Mouse (Mus musculus): ENCODE measurements around the gene Pcnx3. TPM values are rescaled to one million over a fixed set of nuclear protein-coding genes. Genes with fewer than 3 reads are reported as not detected.

The Pcnx3 gene
- polyA plus RNA-seq, 1 experiment from 2014 or later = 8.9 TPM

- no peak overlapping the region for H3K9ac ChIP-seq
- peaks cover 25% of the 10 kb centered on the region for H3K4me1 ChIP-seq (replicated peaks)
- 87% methylated on average over 8 of the region's 8 CpGs for WGBS
- H3K9me3 ChIP-seq (replicated peaks) = no peaks in the 10 kb centered on the region
- peaks cover 86% of the 10 kb centered on the region for H3K36me3 ChIP-seq
- H3K4me3 ChIP-seq = no peak overlapping the region
- no peaks in the 10 kb centered on the region for H3K27me3 ChIP-seq
- no peak overlapping the region for H3K27ac ChIP-seq
- no peak overlapping the region for H3K4me2 ChIP-seq
- no peak for ATAC-seq (replicated peaks; ENCODE audit: insufficient number of reproducible peaks, insufficient read depth, low FRiP score, low read depth)
Observed at GRCm38 (mm10) chr19:5710581-5710980, 21.9 kb upstream of the Pcnx3 start.

GRCm38 (mm10) chr19:5710068-5710467, 21.4 kb upstream of the Pcnx3 start:
- 93% methylated on average over 6 of the region's 6 CpGs for WGBS
- H3K4me1 ChIP-seq (replicated peaks) = peaks cover 29% of the 10 kb centered on the region
- H3K27me3 ChIP-seq = no peaks in the 10 kb centered on the region
- H3K9me3 ChIP-seq (replicated peaks) = no peaks in the 10 kb centered on the region
- H3K27ac ChIP-seq = no peak overlapping the region
- no peak overlapping the region for H3K4me2 ChIP-seq
- no peak overlapping the region for H3K9ac ChIP-seq
- no peak for ATAC-seq (replicated peaks; ENCODE audit: insufficient number of reproducible peaks, insufficient read depth, low FRiP score, low read depth)
- H3K36me3 ChIP-seq = peaks cover 81% of the 10 kb centered on the region
- no peak overlapping the region for H3K4me3 ChIP-seq

- no peak overlapping the region for H3K4me2 ChIP-seq
- WGBS = 37% methylated on average over 10 of the region's 10 CpGs
- peak overlapping the region; percentile 24; the same call in 1 of the 2 replicates for H3K9ac ChIP-seq
- H3K4me3 ChIP-seq = no peak overlapping the region
- peaks cover 66% of the 10 kb centered on the region for H3K36me3 ChIP-seq
- no peaks in the 10 kb centered on the region for H3K27me3 ChIP-seq
- peak; percentile 58; the same call in 1 of the 2 replicates for ATAC-seq (replicated peaks; ENCODE audit: insufficient number of reproducible peaks, insufficient read depth, low FRiP score, low read depth)
- H3K9me3 ChIP-seq (replicated peaks) = no peaks in the 10 kb centered on the region
- H3K27ac ChIP-seq = peak overlapping the region; percentile 56
- peaks cover 19% of the 10 kb centered on the region for H3K4me1 ChIP-seq (replicated peaks)
Observed at GRCm38 (mm10) chr19:5704801-5705571, 16.3 kb upstream of the Pcnx3 start.

- Histone ChIP-seq H3K4me3 (no peak within 1 kb of the TSS), H3K4me2 (no peak within 1 kb of the TSS), H3K27ac (peak within 1 kb of the TSS; percentile 56), H3K4me1 (replicated peaks) (peaks cover 19% of the 10 kb centered on the region), H3K9ac (peak within 1 kb of the TSS; percentile 24; the same call in 1 of the 2 replicates), H3K9me3 (replicated peaks) (no peaks in the 10 kb centered on the region), H3K27me3 (no peaks in the 10 kb centered on the region), H3K36me3 (peaks cover 62% of the 10 kb centered on the region)
- 0 out of 2 replicates have a peak, but pooled peaks have one; percentile 4 for ATAC-seq (replicated peaks; ENCODE audit: insufficient number of reproducible peaks, insufficient read depth, low FRiP score, low read depth)
- WGBS = 69% methylated on average over 17 of the region's 17 CpGs
Observed at GRCm38 (mm10) chr19:5704163-5704800, 15.6 kb upstream of the Pcnx3 start, which contains the start of gene Kcnk7. Gene Kcnk7, plus strand, starts transcription at chr19:5704367.

- 47% methylated on average over 41 of the region's 41 CpGs for WGBS
- Histone ChIP-seq H3K9ac (no peak overlapping the region), H3K36me3 (peaks cover 71% of the 10 kb centered on the region)
Observed at GRCm38 (mm10) chr19:5695849-5696462, 7.2 kb upstream of the Pcnx3 start.

GRCm38 (mm10) chr19:5693801-5694200, 5.1 kb upstream of the Pcnx3 start:
- peak overlapping the region; percentile 94 for H3K4me3 ChIP-seq
- 0 out of 2 replicates have a peak overlapping the region, but pooled peaks have one; percentile 97 for H3K27ac ChIP-seq
- H3K27me3 ChIP-seq = no peaks in the 10 kb centered on the region
- WGBS = 78% methylated on average over 6 of the region's 6 CpGs
- H3K4me2 ChIP-seq = peak overlapping the region; percentile 98
- H3K9ac ChIP-seq = no peak overlapping the region
- H3K4me1 ChIP-seq (replicated peaks) = peaks cover 46% of the 10 kb centered on the region
- no peak for ATAC-seq (replicated peaks; ENCODE audit: insufficient number of reproducible peaks, insufficient read depth, low FRiP score, low read depth)
- H3K9me3 ChIP-seq (replicated peaks) = no peaks in the 10 kb centered on the region
- peaks cover 54% of the 10 kb centered on the region for H3K36me3 ChIP-seq

More at GRCm38 (mm10) chr19:5695849-5696462, 7.2 kb upstream of the Pcnx3 start:
- no peak overlapping the region; the same call in 1 of the 2 replicates for H3K4me3 ChIP-seq
- no peaks in the 10 kb centered on the region for H3K9me3 ChIP-seq (replicated peaks)
- H3K4me1 ChIP-seq (replicated peaks) = peaks cover 35% of the 10 kb centered on the region
- H3K27me3 ChIP-seq = no peaks in the 10 kb centered on the region
- ATAC-seq (replicated peaks; ENCODE audit: insufficient number of reproducible peaks, insufficient read depth, low FRiP score, low read depth) = no peak
- no peak overlapping the region for H3K27ac ChIP-seq
- peak overlapping the region; percentile 32; the same call in 1 of the 2 replicates for H3K4me2 ChIP-seq

GRCm38 (mm10) chr19:5692913-5693396, 4.2 kb upstream of the Pcnx3 start:
- ATAC-seq (replicated peaks; ENCODE audit: insufficient number of reproducible peaks, insufficient read depth, low FRiP score, low read depth) = no peak
- H3K4me1 ChIP-seq (replicated peaks) = peaks cover 48% of the 10 kb centered on the region
- H3K9ac ChIP-seq = peak overlapping the region; percentile 92
- H3K36me3 ChIP-seq = peaks cover 45% of the 10 kb centered on the region
- no peaks in the 10 kb centered on the region for H3K27me3 ChIP-seq
- H3K9me3 ChIP-seq (replicated peaks) = no peaks in the 10 kb centered on the region
- H3K4me3 ChIP-seq = peak overlapping the region; percentile 94
- peak overlapping the region; percentile 98 for H3K4me2 ChIP-seq
- peak overlapping the region; percentile 97 for H3K27ac ChIP-seq
- 62% methylated on average over 10 of the region's 10 CpGs for WGBS

GRCm38 (mm10) chr19:5692086-5692912, 3.6 kb upstream of the Pcnx3 start:
- H3K4me1 ChIP-seq (replicated peaks) = peaks cover 54% of the 10 kb centered on the region
- peak overlapping the region; percentile 98 for H3K4me2 ChIP-seq
- ATAC-seq (replicated peaks; ENCODE audit: insufficient number of reproducible peaks, insufficient read depth, low FRiP score, low read depth) = peak; percentile 9; the same call in 1 of the 2 replicates
- peak overlapping the region; percentile 94 for H3K4me3 ChIP-seq
- WGBS = 55% methylated on average over 10 of the region's 10 CpGs
- no peaks in the 10 kb centered on the region for H3K27me3 ChIP-seq
- peak overlapping the region; percentile 97 for H3K27ac ChIP-seq
- H3K9me3 ChIP-seq (replicated peaks) = no peaks in the 10 kb centered on the region
- peak overlapping the region; percentile 92 for H3K9ac ChIP-seq
- peaks cover 39% of the 10 kb centered on the region for H3K36me3 ChIP-seq

GRCm38 (mm10) chr19:5691601-5692000, 2.9 kb upstream of the Pcnx3 start:
- Histone ChIP-seq H3K4me3 (peak overlapping the region; percentile 94), H3K9me3 (replicated peaks) (no peaks in the 10 kb centered on the region), H3K36me3 (peaks cover 32% of the 10 kb centered on the region), H3K4me1 (replicated peaks) (peaks cover 57% of the 10 kb centered on the region), H3K9ac (peak overlapping the region; percentile 92), H3K27ac (peak overlapping the region; percentile 97), H3K4me2 (peak overlapping the region; percentile 98), H3K27me3 (no peaks in the 10 kb centered on the region)
- ATAC-seq (replicated peaks; ENCODE audit: insufficient number of reproducible peaks, insufficient read depth, low FRiP score, low read depth) = no peak
- 51% methylated on average over 5 of the region's 5 CpGs for WGBS

- H3K27me3 ChIP-seq = no peaks in the 10 kb centered on the region
- no peak for ATAC-seq (replicated peaks; ENCODE audit: insufficient number of reproducible peaks, insufficient read depth, low FRiP score, low read depth)
- H3K4me3 ChIP-seq = peak overlapping the region; percentile 94
- H3K9me3 ChIP-seq (replicated peaks) = no peaks in the 10 kb centered on the region
- H3K27ac ChIP-seq = peak overlapping the region; percentile 97
- peaks cover 54% of the 10 kb centered on the region for H3K4me1 ChIP-seq (replicated peaks)
- peak overlapping the region; percentile 98 for H3K4me2 ChIP-seq
- peaks cover 32% of the 10 kb centered on the region for H3K36me3 ChIP-seq
- WGBS = 58% methylated on average over 15 of the region's 15 CpGs
- H3K9ac ChIP-seq = peak overlapping the region; percentile 92
Observed at GRCm38 (mm10) chr19:5690343-5690735, 1.6 kb upstream of the Pcnx3 start.
